Mouse (Mus musculus) thymus, postnatal 14 days (tissue): ENCODE results near the gene Zfp697.
A peak's percentile ranks its signal among the peaks of the same experiment; 100 is the strongest.
"Not testable (repeated sequence)": the region's sequence is repeated elsewhere in the genome, so short reads cannot be mapped to it uniquely, and the experiment has no call there.

Experiments
- DNase-seq: peaks from one replicate; pipeline ENCODE4 v3.0.0; 2021

Gene Zfp697

DNA sequence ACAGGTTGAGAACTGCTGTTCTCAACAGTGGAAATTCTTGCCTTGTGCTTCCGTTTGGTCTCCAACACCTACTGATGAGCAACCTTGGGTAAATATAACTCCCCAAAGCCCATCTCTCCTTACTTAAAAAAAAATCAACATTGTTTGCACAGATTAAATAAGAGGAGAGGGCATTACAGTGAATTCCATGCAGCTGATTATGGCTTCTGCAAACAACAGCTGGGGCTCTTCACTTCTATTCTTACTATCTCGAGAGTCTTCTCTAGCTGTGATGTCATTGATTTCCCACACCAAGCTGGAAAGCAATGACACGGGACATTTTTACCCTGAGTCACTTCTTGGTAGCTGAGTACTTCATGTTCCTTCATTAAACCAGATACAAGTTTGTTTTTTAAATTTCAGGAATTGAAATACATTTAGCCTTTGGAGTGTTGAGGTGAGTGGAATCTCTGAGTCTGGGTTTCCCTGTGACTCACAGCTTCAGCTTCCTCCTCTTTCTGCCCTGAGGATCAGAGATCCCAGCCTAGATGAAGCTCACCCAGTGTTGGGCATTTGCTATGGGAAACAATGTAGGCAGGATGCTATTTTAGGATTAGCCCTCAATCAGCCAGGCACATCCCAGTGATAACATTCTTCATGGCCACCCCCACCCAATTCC lies 8.1 kb upstream of the Zfp697 start:
- DNase-seq = no peak

- DNase-seq = no peak
Measured at GRCm38 (mm10) chr3:98374980-98375379, 7.3 kb upstream of the Zfp697 start.

DNA sequence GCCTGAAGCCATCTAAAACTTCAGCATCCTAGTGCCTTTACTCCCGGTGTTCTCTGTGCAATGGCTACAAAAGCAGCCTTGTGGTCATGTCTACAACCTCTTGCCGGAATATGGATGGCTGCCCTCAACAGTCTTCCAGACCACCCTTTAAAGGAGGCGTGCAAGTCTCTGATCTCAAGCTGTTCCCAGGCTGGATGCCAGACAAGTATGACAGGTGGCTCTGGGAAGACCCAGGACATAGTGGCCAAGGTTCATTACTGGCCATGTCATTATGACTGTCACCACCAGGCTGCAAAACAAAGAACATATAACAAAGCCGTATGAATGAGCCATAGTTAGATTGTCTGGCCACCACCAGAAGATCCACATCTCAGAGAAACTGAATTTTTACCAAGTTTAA lies 4.0 kb upstream of the Zfp697 start:
- DNase-seq = no peak

- no peak for DNase-seq
Measured at GRCm38 (mm10) chr3:98379236-98379635, 3.0 kb upstream of the Zfp697 start.

GRCm38 (mm10) chr3:98381677-98382245 lies 500 bp upstream of the Zfp697 start:
- DNase-seq = no peak

DNA sequence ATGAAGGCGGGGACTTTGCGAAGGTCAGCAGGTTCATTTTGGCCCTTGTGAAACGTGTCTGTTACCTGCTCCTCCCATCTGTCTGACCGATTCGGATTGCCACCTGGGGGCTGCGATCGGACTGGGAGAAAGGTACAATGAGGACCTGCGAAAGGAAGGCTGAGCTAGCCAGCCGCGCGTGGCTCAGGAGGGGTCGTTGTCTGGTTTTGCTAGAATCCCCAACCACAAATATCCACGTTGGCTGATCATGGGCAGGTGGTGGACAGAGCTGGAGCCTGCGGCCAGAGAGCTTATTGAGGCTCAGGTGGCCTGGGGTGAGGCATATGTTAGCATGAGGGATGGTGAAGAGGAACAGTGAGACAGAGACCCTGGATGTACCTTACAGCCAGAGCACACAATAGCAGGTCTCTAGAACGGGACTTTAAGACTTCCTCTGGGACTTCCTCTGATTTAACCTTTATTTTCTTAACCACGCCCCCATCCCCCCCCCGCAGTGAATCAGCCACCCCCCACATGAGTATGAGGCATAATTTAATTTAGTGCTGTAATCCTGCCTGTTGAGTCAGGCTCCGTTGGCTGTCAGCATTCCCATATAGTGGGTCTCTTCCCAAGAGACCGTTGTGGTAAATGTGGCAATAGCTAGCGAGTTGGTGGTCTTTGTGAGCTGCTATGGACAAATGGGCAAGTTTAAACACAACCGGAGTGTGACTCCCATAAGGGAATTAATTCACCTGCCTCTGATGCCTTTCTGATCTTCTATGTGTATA lies 946 bp downstream of the Zfp697 start:
- no peak for DNase-seq

GRCm38 (mm10) chr3:98387086-98387485 lies 4.8 kb downstream of the Zfp697 start:
- no peak for DNase-seq

DNA sequence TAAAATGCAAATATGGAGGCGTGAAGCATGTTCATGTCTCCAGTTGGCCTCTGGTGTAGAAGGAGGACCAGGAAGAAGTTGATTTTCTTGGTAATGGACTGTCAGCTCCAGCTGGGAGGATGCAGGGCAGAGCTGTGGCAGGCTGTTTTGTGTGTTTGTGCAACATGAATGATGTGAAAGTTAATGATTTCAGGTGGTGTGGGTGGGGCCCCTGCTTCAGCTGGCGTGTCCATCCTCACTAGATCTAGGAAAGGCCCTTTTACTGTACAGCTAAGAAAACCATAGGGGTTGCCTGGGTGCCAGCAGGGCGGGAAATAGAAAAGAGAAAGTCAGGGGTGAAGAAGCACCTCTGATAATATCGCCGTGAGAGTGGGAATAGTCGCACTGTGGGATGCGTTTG lies 5.5 kb downstream of the Zfp697 start:
- DNase-seq = no peak

- DNase-seq = no peak
Measured at GRCm38 (mm10) chr3:98389305-98389704, 7.0 kb downstream of the Zfp697 start.

- not testable (repeated sequence) for DNase-seq
Measured at GRCm38 (mm10) chr3:98404268-98404895, 22.1 kb downstream of the Zfp697 start.

DNA sequence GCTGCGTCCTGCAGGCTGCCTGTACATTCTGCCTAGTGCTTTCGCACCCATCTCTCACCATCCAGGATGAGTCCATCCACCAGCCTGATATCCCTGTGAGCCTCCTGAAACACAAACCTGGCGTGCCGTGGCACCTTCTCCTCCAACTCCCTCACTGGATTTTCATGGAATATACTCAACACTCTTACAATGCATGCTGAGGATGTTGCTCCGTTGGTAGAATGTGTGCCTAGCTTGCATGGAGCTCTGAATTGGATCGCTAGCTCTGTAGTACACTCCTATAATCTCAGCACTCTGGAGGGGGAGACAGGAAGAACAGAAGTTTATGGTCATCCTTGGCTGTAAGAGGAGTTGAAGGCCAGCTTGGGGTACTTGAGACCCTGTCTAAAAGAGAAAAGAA lies 23.6 kb downstream of the Zfp697 start:
- DNase-seq = not testable (repeated sequence)

DNA sequence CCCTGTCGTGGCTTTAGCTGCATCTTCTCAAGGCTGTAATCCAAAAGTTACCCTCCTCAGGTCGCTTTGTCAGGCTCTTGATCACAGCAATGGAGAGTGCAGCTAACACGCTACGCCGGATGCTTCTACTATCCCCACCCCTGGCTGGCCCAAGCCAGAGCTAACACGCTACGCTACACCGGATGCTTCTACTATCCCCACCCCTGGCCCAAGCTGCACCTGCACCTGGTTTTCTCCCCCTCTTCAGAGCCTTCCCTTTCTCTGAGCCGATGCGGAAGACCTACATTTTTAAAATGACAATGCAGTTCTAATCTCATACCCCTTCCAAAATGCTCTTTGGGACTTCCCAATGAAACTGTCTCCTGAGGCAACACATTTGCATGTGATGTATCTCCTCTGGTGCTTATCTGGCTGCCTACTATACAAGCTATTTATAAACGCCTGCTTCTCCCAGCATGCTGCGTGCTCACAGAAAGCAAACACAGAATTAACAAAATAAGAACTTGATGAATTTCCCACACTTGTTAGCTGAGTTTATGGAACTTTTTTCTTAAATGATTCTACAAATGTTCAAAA lies 24.4 kb downstream of the Zfp697 start:
- peak; percentile 84 for DNase-seq

- peak; percentile 29 for DNase-seq
Measured at GRCm38 (mm10) chr3:98407261-98407780, 25.1 kb downstream of the Zfp697 start.

DNA sequence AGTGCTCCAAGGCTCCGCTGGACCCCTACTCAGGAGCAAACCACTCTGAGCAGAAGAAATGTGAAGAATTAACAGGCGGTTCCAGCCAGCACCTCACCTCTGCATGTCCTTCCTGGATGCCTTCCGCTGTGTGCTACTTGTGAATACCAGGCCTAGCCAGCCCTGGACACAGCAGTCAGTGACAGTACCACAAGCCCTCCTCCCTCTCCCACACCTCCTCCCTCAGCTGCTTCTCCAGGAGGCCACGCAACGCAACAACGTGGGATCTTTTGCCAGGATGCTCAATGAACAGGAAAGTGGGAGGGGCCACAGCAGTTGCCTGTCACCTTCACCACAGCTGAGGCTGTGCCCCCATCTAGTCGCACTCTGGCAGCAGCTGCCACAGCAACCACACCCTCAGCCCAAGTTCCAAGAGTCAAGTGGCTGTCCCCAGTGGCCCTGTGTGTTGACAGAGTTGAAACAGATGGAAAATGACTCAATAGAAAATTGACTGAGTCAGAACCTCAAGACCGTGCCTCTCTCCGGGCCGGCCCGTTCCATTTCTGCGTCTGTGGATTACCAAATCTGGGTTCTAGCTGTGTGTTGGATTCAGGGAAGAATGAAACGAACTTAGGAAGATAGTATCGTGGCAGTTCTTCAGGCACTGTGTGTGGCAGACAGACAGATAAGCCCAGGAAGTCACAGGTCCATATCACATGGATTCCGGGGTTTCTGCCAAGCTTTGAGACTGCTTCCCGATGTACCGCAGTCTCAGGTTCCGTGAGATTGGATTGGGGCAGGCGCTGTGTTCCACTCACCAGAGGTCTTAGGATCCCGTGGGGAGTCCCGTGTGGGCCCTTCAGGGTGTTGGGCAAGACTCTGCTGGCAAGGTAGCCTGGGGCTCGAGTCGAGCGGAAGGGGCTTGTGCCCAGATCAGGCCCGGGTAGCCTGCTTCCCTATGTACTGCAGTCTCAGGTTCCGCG lies 28.6 kb downstream of the Zfp697 start:
- not testable (repeated sequence) for DNase-seq

DNA sequence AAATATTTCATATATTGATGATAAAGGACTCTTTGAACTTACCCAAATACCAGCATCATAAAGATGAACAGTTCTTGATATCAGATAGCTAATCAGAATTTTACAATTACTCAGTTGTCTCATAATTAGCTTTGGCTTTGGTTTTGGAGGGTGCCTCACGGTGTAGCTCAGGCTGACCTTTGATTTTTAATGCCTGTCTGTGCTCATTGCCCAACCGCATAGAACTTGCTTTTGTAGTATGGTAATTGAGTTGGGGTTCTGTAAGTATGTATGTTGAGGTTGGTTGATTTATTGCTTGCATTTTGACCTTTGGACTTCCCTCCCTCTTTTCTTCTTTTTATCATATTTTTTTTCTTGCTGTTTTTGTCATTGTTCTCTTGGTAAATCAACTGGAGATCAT lies 31.5 kb downstream of the Zfp697 start:
- DNase-seq = no peak

- no peak for DNase-seq
Measured at GRCm38 (mm10) chr3:98414296-98414695, 32.0 kb downstream of the Zfp697 start.

- DNase-seq = no peak
Measured at GRCm38 (mm10) chr3:98416426-98417250, 34.4 kb downstream of the Zfp697 start.

GRCm38 (mm10) chr3:98417328-98417727 lies 35.1 kb downstream of the Zfp697 start:
- DNase-seq = peak; percentile 16

- DNase-seq = no peak
Measured at GRCm38 (mm10) chr3:98418991-98419785, 36.9 kb downstream of the Zfp697 start.

GRCm38 (mm10) chr3:98419786-98420070 lies 37.5 kb downstream of the Zfp697 start:
- DNase-seq = no peak
